Mouse (Mus musculus) B cell, adult 2 months (primary cell): ENCODE measurements around the gene G6pc.
"Not testable (repeated sequence)": the region's sequence is repeated elsewhere in the genome, so short reads cannot be mapped to it uniquely, and the experiment has no call there.

Source experiments
- DNase-seq, 2 experiments: peaks; one replicate each; pipeline ENCODE4 v3.0.0; 2022

The G6pc gene

GRCm38 (mm10) chr11:101357505-101358182 is 9.7 kb upstream of the G6pc start:
- no peak for DNase-seq

GRCm38 (mm10) chr11:101359776-101360175 is 7.6 kb upstream of the G6pc start:
- no peak for DNase-seq

- no peak for DNase-seq
These were observed 6.7 kb upstream of the G6pc start for GRCm38 (mm10) chr11:101360651-101361113.

GRCm38 (mm10) chr11:101364531-101364931 is 2.8 kb upstream of the G6pc start:
- no peak for DNase-seq

- DNase-seq, result no peak
These were observed 2.8 kb downstream of the G6pc start for GRCm38 (mm10) chr11:101370141-101370540.

- no peak for DNase-seq
These were observed 7.1 kb downstream of the G6pc start for GRCm38 (mm10) chr11:101374421-101374938.

GRCm38 (mm10) chr11:101378196-101378595 is 10.8 kb downstream of the G6pc start:
- DNase-seq, result not testable (repeated sequence)

GRCm38 (mm10) chr11:101378926-101379325 is 11.6 kb downstream of the G6pc start:
- DNase-seq, result no peak

- DNase-seq, result no peak
These were observed 14.5 kb downstream of the G6pc start for GRCm38 (mm10) chr11:101381817-101382216.

GRCm38 (mm10) chr11:101395110-101395509 is 27.7 kb downstream of the G6pc start:
- DNase-seq, result peak; percentile 50

GRCm38 (mm10) chr11:101415306-101415705 is 47.9 kb downstream of the G6pc start:
- no peak for DNase-seq

- DNase-seq, result no peak
These were observed 49.2 kb downstream of the G6pc start for GRCm38 (mm10) chr11:101416433-101417100.

- DNase-seq, result peak; percentile 86
These were observed 49.9 kb downstream of the G6pc start, which contains the start of gene Aarsd1 for GRCm38 (mm10) chr11:101417101-101417855. TSS of gene Aarsd1 (minus strand) at chr11:101417615.

GRCm38 (mm10) chr11:101418991-101419390 is 51.6 kb downstream of the G6pc start:
- no peak for DNase-seq

GRCm38 (mm10) chr11:101419610-101420009 is 52.2 kb downstream of the G6pc start:
- no peak for DNase-seq

- no peak for DNase-seq
These were observed 52.8 kb downstream of the G6pc start for GRCm38 (mm10) chr11:101420148-101420547.

- peak in 1 of 2 experiments; percentile 15 for DNase-seq
These were observed 56.9 kb downstream of the G6pc start, which contains the start of gene Gm27029 for GRCm38 (mm10) chr11:101424105-101424851. TSS of gene Gm27029 (minus strand) at chr11:101424796.

- DNase-seq, result peak; percentile 99
These were observed 57.8 kb downstream of the G6pc start, which contains the start of the genes Rundc1 and Ptges3l for GRCm38 (mm10) chr11:101424925-101425813. TSS of gene Rundc1 (plus strand) at chr11:101425085. TSS of gene Ptges3l (minus strand) at chr11:101425333.

GRCm38 (mm10) chr11:101426165-101426564 is 58.8 kb downstream of the G6pc start:
- DNase-seq, result no peak
